Mouse (Mus musculus) hindbrain, embryonic 14.5 days (tissue): ENCODE results near the gene Samd14. TPM values are rescaled to one million over a fixed set of nuclear protein-coding genes. Genes with fewer than 3 reads are reported as not detected.
"Not testable (repeated sequence)": the region's sequence is repeated elsewhere in the genome, so short reads cannot be mapped to it uniquely, and the experiment has no call there.

Source experiments
- ATAC-seq: fragments of 200-750 bp; cut with Nextera tagmentation; 2 replicates; pipeline ENCODE4 v1.8.0; 2017; ENCODE audit warnings: moderate number of reproducible peaks, mild to moderate bottlenecking, moderate TSS enrichment, moderate library complexity; ENCODE audit not compliant: low FRiP score
- DNase-seq: peaks from one replicate; pipeline ENCODE4 v3.0.0-alpha.2; 2015; ENCODE audit warnings: low spot score
- H3K27ac ChIP-seq: fragments of 300-500 bp; sonication (generic); 2 replicates; pipeline ENCODE4 v1.5.1; 2014; ENCODE audit warnings: mild to moderate bottlenecking, moderate library complexity
- H3K27me3 ChIP-seq: fragments of 300-500 bp; sonication (generic); 2 replicates; pipeline ENCODE4 v1.6.1; 2014; ENCODE audit warnings: mild to moderate bottlenecking, low read length, mixed read lengths; ENCODE audit not compliant: control insufficient read depth, insufficient read depth
- H3K36me3 ChIP-seq: fragments of 300-500 bp; sonication (generic); replicated peaks from 2 replicates; pipeline ENCODE4 v1.6.1; 2014; ENCODE audit not compliant: control insufficient read depth, insufficient read depth
- H3K4me1 ChIP-seq: fragments of 300-500 bp; sonication (generic); replicated peaks from 2 replicates; pipeline ENCODE4 v1.6.1; 2014; ENCODE audit warnings: antibody characterized with exemption, low read length, mixed read lengths; ENCODE audit not compliant: control insufficient read depth, insufficient read depth
- H3K4me2 ChIP-seq: fragments of 300-500 bp; sonication (generic); replicated peaks from 2 replicates; pipeline ENCODE4 v1.6.1; 2014; ENCODE audit warnings: mild to moderate bottlenecking, moderate library complexity
- H3K4me3 ChIP-seq: fragments of 300-500 bp; sonication (generic); replicated peaks from 2 replicates; pipeline ENCODE4 v1.5.1; 2014; ENCODE audit warnings: mild to moderate bottlenecking, low read length
- H3K9ac ChIP-seq: fragments of 300-500 bp; sonication (generic); 2 replicates; pipeline ENCODE4 v1.6.1; 2014
- H3K9me3 ChIP-seq: fragments of 300-500 bp; sonication (generic); 2 replicates; pipeline ENCODE4 v1.6.1; 2016; ENCODE audit warnings: low read length; ENCODE audit not compliant: control insufficient read depth
- WGBS: fragments of 180-500 bp; shearing (Covaris S2); extraction: QIAGEN DNeasy Blood & Tissue Kit; methylation state at CpG from one replicate; pipeline ENCODE4 v1.1.7; 2014; 5-methylcytosine and 5-hydroxymethylcytosine counted together
- polyA plus RNA-seq: library from polyadenylated mRNA; unstranded; fragments of >200 nt; fragmentation: Nextera tagmentation; extraction: Ambion mirVana; gene quantifications from 2 replicates; pipeline ENCODE4 v1.2.1, GENCODE M21; 2014

Samd14 gene
- polyA plus RNA-seq, 1 experiment from 2014 or later = 130 TPM

DNA sequence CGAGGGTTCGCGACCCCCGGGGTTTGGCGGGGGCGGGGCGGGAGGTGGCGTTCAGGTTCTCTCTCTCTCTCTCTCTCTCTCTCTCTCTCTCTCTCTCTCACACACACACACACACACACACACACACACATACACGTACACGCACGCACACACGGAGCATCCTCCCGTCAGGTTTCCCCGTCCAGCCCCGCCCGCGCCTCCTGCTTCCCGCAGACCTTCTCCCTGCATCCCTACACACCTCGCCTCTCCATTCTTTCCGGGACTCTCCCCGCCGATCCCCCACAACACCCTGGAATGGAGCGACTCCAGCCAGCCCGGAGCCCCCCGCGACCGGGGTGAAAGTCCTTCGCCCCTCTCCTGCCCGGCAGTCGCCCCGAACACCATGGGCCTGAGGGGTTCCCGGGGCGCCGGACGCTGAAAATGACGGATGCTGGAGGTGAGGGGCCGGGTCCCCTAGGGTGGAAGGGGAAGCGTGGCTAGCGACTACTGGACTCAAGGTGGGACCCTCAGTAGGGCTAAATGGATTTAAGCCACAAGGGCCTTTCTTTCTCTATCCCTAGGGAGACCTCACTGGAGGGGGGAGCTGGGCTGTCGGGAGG, 561 bp downstream of the Samd14 start:
- Histone ChIP-seq H3K9ac (peak overlapping the region; percentile 98), H3K36me3 (peaks cover 18% of the 10 kb centered on the region), H3K4me1 (peaks cover 59% of the 10 kb centered on the region), H3K4me2 (peak overlapping the region; percentile 92), H3K9me3 (no peaks in the 10 kb centered on the region), H3K4me3 (peak overlapping the region; percentile 86), H3K27ac (peak overlapping the region; percentile 98), H3K27me3 (no peaks in the 10 kb centered on the region)
- WGBS = under 1% methylated on average over 39 of the region's 40 CpGs
- ATAC-seq = peak; percentile 57
- no peak for DNase-seq

DNA sequence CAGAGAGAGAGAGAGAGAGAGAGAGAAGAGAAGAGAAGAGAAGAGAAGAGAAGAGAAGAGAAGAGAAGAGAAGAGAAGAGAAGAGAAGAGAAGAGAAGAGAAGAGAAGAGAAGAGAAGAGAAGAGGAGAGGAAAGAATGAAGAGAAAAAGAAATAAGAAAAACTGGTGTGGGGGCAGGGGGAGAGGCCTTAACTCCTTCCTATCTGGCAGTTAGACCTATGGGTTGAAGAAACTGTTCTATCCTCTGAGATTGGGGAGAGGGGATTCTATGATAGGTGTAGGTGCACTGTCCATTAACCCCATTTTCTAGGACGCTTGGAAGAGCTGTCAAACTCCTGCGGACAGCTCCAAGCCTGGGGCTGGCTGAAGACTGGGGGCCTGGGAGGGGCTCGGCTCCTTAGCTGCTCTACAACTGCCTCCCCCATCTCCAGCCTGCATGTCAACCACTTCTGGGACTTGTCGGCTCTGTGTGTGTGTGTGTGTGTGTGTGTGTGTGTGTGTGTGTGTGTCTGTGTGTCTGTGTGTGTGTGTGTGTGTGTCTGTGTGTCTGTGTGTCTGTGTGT, 1.2 kb downstream of the Samd14 start:
- peaks cover 59% of the 10 kb centered on the region for H3K4me1 ChIP-seq
- peak overlapping the region; percentile 98 for H3K27ac ChIP-seq
- peak overlapping the region; percentile 98 for H3K9ac ChIP-seq
- not testable (repeated sequence) for H3K9me3 ChIP-seq, ATAC-seq, H3K27me3 ChIP-seq, DNase-seq
- H3K4me3 ChIP-seq = peak overlapping the region; percentile 86
- 3% methylated on average over 4 of the region's 4 CpGs for WGBS
- H3K36me3 ChIP-seq = peaks cover 18% of the 10 kb centered on the region
- peak overlapping the region; percentile 92 for H3K4me2 ChIP-seq

DNA sequence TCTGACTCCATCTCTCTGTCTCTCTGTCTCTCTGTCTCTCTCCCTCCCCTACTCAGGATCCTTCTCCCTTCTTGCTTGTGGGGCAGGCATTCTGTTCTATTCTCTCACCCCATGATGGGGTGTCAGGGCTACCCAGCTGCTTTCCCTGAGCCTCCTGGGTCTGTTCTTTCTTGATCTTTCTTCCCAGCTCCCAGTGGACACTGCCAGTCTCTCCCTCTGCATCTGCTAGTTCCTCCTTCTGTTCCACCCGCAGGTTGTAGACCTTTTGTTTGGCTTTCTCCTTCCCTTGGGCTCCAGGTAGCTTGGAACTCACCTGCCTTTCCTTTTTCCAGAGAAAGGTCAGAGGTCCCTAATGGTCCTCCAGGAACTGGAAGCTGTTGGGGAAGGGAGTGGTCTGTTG, 1.7 kb downstream of the Samd14 start:
- peaks cover 22% of the 10 kb centered on the region for H3K36me3 ChIP-seq
- H3K4me1 ChIP-seq = peaks cover 56% of the 10 kb centered on the region
- H3K27ac ChIP-seq = peak overlapping the region; percentile 98
- peak overlapping the region; percentile 92 for H3K4me2 ChIP-seq
- DNase-seq = no peak
- H3K9me3 ChIP-seq = no peaks in the 10 kb centered on the region
- WGBS = 23% methylated on average over 1 of the region's 1 CpGs
- peak overlapping the region; percentile 98 for H3K9ac ChIP-seq
- ATAC-seq = no peak
- peak overlapping the region; percentile 86 for H3K4me3 ChIP-seq
- no peaks in the 10 kb centered on the region for H3K27me3 ChIP-seq

DNA sequence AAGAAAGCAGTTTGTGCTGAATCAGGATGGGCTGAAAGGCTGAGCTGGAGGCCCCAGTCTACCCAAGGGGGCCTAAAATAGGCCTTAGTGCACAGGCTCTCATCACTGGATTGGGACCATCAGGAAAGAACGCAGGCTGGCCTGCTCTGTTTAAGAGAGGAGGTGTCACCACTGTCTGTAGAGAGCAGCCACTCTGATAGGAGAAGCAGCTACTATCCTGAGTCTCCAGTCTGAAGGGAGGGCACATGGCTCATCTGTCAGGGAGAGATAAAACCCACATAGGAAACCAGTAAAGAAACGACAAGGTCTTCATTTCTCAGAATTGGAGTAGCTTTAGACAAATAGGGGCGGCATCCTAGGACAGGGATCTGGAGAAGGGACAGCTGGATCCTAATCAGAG, 2.4 kb downstream of the Samd14 start:
- DNase-seq (no peak), ATAC-seq (no peak)
- H3K4me2 ChIP-seq = peak overlapping the region; percentile 92
- peak overlapping the region; percentile 98 for H3K9ac ChIP-seq
- WGBS = 53% methylated on average over 3 of the region's 3 CpGs
- H3K27me3 ChIP-seq = no peaks in the 10 kb centered on the region
- peaks cover 51% of the 10 kb centered on the region for H3K4me1 ChIP-seq
- no peaks in the 10 kb centered on the region for H3K9me3 ChIP-seq
- no peak overlapping the region; the same call in 1 of the 2 replicates for H3K27ac ChIP-seq
- H3K36me3 ChIP-seq = peaks cover 29% of the 10 kb centered on the region
- H3K4me3 ChIP-seq = peak overlapping the region; percentile 86

DNA sequence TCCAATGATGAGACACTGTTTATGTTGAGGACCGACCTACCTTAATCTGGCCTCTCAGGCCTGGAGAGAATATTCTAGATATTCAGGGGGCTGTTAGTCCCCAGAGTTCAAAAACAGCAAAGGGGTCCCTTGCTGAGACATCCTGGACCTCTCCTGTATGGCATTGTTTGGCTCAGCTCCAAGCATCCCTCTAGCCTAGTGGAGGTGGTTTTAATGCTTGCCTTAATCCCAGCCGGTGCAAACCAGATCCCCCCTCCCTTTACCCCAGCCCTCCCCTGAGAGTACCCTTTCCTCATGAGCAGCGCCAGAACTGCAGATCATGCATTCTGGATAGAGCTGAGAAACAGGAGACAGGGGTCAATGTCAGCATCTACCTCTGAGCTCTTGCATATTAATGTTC, 2.8 kb downstream of the Samd14 start:
- ATAC-seq = no peak
- DNase-seq = no peak
- H3K27ac ChIP-seq = no peak overlapping the region
- H3K4me1 ChIP-seq = peaks cover 47% of the 10 kb centered on the region
- 30% methylated on average over 3 of the region's 3 CpGs for whole genome bisulfite sequencing
- H3K9ac ChIP-seq = peak overlapping the region; percentile 98
- H3K36me3 ChIP-seq = peaks cover 33% of the 10 kb centered on the region
- no peaks in the 10 kb centered on the region for H3K9me3 ChIP-seq
- no peaks in the 10 kb centered on the region for H3K27me3 ChIP-seq
- peak overlapping the region; percentile 86 for H3K4me3 ChIP-seq
- H3K4me2 ChIP-seq = peak overlapping the region; percentile 92

DNA sequence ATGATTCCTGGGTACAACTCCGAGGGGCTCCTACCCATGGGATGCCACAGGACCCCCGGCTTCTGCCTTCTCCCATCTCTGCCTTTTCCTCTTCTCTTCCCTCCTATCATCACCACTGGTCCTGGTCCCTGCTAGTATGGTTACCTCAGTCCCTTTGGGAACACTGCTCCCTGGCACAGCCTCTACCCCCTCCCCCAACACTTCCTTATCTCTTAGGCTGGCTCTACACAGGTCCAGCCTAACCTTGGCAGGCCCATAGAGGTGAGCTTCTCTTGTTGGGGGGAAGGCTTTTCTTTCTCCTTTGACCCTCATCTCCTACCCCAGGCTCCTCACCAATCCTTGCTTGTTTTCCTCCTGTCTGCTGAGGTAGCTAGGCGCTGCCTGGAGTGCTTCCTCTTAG, 5.8 kb downstream of the Samd14 start:
- 74% methylated on average over 3 of the region's 3 CpGs for WGBS
- H3K9ac ChIP-seq = no peak overlapping the region
- H3K36me3 ChIP-seq = peaks cover 54% of the 10 kb centered on the region
- H3K4me1 ChIP-seq = peaks cover 28% of the 10 kb centered on the region
- H3K27ac ChIP-seq = no peak overlapping the region
- H3K9me3 ChIP-seq = no peaks in the 10 kb centered on the region
- ATAC-seq (no peak), DNase-seq (no peak)
- H3K4me3 ChIP-seq = no peak overlapping the region
- H3K4me2 ChIP-seq = no peak overlapping the region
- no peaks in the 10 kb centered on the region for H3K27me3 ChIP-seq

DNA sequence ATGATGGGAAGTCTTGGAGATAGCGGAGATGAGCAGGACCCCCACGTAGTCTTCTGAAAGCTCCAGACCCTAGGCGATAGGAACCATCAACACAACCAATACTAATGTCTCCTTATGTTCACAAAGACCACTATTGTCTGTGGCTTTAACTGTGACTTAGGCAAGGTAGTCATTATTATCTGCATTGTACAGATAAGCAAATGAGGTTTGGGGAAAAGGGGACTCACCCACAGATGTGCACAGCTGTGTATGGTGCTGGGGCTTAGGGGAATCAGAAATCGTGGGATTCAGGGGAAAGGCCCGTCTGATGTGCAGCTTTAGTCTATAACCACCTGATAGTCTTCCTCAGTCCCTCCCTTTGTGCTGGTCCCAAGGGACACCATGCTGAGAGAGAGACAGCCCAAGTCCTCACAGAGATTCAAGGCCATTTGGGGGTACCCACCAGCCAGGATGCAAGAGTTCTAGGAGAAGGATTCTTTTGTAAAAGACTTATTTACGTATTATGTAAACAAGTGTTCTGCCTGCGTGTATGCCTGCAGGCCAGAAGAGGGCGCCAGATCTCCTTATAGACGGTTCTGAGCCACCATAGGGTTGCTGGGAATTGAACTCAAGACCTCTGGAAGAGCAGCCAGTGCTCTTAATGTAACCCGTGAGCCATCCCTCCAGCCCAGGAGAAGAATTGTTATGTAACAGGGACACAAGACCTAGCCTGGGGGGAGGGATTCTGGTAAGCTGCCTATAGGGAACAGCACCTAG, 12.7 kb downstream of the Samd14 start:
- ATAC-seq (no peak), DNase-seq (no peak)
- H3K4me2 ChIP-seq = no peak overlapping the region
- 78% methylated on average over 10 of the region's 10 CpGs for WGBS
- H3K4me3 ChIP-seq = no peak overlapping the region
- no peaks in the 10 kb centered on the region; the same call in 1 of the 2 replicates for H3K4me1 ChIP-seq
- peaks cover 76% of the 10 kb centered on the region for H3K36me3 ChIP-seq
- no peaks in the 10 kb centered on the region for H3K9me3 ChIP-seq
- no peak overlapping the region for H3K9ac ChIP-seq
- H3K27me3 ChIP-seq = no peaks in the 10 kb centered on the region
- no peak overlapping the region for H3K27ac ChIP-seq

DNA sequence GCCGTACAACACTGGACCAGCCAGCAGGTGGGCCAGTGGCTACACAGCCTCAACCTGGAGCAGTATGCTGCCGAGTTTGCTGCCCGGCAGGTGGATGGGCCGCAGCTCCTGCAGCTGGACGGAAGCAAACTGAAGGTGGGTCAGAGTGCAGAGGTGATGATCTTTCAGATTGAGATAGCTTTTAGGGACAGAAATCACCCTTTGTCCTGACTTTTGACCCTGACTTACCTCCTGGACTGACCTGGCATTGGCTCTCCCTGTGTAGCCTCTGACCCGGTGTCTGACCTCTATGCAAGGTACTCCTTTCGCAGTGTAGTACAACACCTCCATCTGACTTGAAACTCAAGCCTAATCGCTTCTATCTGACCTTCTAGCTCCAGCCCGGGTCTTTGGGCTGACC, 13.8 kb downstream of the Samd14 start:
- H3K27ac ChIP-seq = no peak overlapping the region
- H3K4me2 ChIP-seq = no peak overlapping the region
- no peaks in the 10 kb centered on the region for H3K9me3 ChIP-seq
- 92% methylated on average over 9 of the region's 9 CpGs for WGBS
- no peak for DNase-seq
- H3K4me1 ChIP-seq = no peaks in the 10 kb centered on the region; the same call in 1 of the 2 replicates
- no peak overlapping the region for H3K9ac ChIP-seq
- peaks cover 73% of the 10 kb centered on the region for H3K36me3 ChIP-seq
- ATAC-seq = no peak
- H3K4me3 ChIP-seq = no peak overlapping the region
- no peaks in the 10 kb centered on the region for H3K27me3 ChIP-seq

DNA sequence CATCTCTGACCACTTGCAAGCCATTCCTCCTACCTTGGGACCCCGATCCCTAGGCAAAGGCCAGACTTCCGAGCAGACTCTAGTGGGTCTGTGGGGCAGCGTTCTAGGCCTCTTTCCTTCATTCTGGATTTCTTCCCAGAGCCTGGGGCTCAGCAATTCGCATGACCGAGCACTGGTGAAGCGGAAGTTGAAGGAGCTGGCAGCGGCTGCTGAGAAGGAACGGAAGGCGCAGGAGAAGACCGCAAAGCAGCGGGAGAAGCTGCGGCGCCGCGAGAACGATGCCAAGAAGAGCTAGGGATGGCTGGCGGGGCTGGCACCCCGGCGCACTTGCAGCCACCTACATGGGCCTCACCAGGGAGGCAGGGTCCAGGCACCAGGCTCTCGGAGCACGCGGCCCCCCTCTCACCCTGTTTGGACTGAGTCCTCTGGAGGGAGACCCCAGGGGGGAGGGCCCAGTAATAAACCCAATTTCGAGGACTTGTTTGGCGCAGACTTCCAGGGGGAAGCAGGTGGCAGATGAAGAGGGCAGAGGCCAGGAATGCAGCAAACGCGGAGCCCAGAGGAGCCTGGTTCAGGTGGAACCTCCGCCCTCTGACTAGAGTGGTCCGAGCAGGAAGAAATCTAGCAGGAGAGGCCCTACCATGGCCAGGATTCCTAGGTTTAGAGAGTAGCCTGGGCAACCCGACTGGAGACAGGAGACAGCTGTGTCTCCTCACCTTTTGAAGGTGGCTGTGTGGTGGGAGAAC, 14.9 kb downstream of the Samd14 start:
- WGBS = 56% methylated on average over 29 of the region's 29 CpGs
- H3K4me3 ChIP-seq = no peak overlapping the region
- ATAC-seq = no peak
- no peaks in the 10 kb centered on the region for H3K9me3 ChIP-seq
- H3K27me3 ChIP-seq = no peaks in the 10 kb centered on the region
- H3K4me1 ChIP-seq = no peaks in the 10 kb centered on the region; the same call in 1 of the 2 replicates
- no peak overlapping the region for H3K9ac ChIP-seq
- peak; percentile 51 for DNase-seq
- H3K27ac ChIP-seq = 0 out of 2 replicates have a peak overlapping the region, but pooled peaks have one; percentile 22
- H3K36me3 ChIP-seq = peaks cover 63% of the 10 kb centered on the region
- H3K4me2 ChIP-seq = no peak overlapping the region
